Mouse (Mus musculus) embryonic facial prominence, embryonic 14.5 days (tissue): ENCODE results near the gene Gpr35. TPM values are rescaled to one million over a fixed set of nuclear protein-coding genes. Genes with fewer than 3 reads are reported as not detected.

Source experiments
- ATAC-seq: fragments of 200-750 bp; cut with Nextera tagmentation; 2 replicates; pipeline ENCODE4 v1.8.0; 2017; ENCODE audit warnings: low read depth, moderate number of reproducible peaks, moderate TSS enrichment
- DNase-seq: peaks from one replicate; pipeline ENCODE4 v3.0.0-alpha.2; 2015; ENCODE audit warnings: low spot score
- H3K27ac ChIP-seq: fragments of 300-500 bp; sonication (generic); replicated peaks from 2 replicates; pipeline ENCODE4 v1.5.1; 2014; ENCODE audit warnings: low read depth, mild to moderate bottlenecking, low read length, moderate library complexity
- H3K27me3 ChIP-seq: fragments of 300-500 bp; sonication (generic); replicated peaks from 2 replicates; pipeline ENCODE4 v1.6.1; 2014; ENCODE audit warnings: low read length; ENCODE audit not compliant: control insufficient read depth, insufficient read depth
- H3K36me3 ChIP-seq: fragments of 300-500 bp; sonication (generic); 2 replicates; pipeline ENCODE4 v1.6.1; 2014; ENCODE audit warnings: low read length, mixed read lengths; ENCODE audit not compliant: control insufficient read depth, insufficient read depth
- H3K4me1 ChIP-seq: fragments of 300-500 bp; sonication (generic); 2 replicates; pipeline ENCODE4 v1.6.1; 2014; ENCODE audit warnings: antibody characterized with exemption, low read length; ENCODE audit not compliant: control insufficient read depth, insufficient read depth
- H3K4me2 ChIP-seq: fragments of 300-500 bp; sonication (generic); 2 replicates; pipeline ENCODE4 v1.6.1; 2014; ENCODE audit warnings: low read depth, mild to moderate bottlenecking, low read length, moderate library complexity, mixed read lengths
- H3K4me3 ChIP-seq: fragments of 300-500 bp; sonication (generic); 2 replicates; pipeline ENCODE4 v1.5.1; 2014; ENCODE audit warnings: low read depth, mild to moderate bottlenecking, low read length
- H3K9ac ChIP-seq: fragments of 300-500 bp; sonication (generic); 2 replicates; pipeline ENCODE4 v1.6.1; 2014; ENCODE audit warnings: low read depth, mild to moderate bottlenecking, low read length, moderate library complexity, mixed read lengths
- H3K9me3 ChIP-seq: fragments of 300-500 bp; sonication (generic); 2 replicates; pipeline ENCODE4 v1.6.1; 2016; ENCODE audit warnings: low read length; ENCODE audit not compliant: control insufficient read depth
- WGBS: fragments of 180-500 bp; shearing (Covaris S2); extraction: QIAGEN DNeasy Blood & Tissue Kit; methylation state at CpG from one replicate; pipeline ENCODE4 v1.1.7; 2014; 5-methylcytosine and 5-hydroxymethylcytosine counted together
- polyA plus RNA-seq: library from polyadenylated mRNA; unstranded; fragments of >200 nt; fragmentation: Nextera tagmentation; extraction: Ambion mirVana; gene quantifications from 2 replicates; pipeline ENCODE4 v1.2.1, GENCODE M21; 2014

The Gpr35 gene
- polyA plus RNA-seq, 1 experiment from 2014 or later: 1.5 TPM

GRCm38 (mm10) chr1:93012103-93012585, 61.5 kb downstream of the Gpr35 start:
- Histone ChIP-seq H3K4me1 (no peaks in the 10 kb centered on the region), H3K36me3 (no peaks in the 10 kb centered on the region), H3K9ac (no peak overlapping the region), H3K9me3 (no peaks in the 10 kb centered on the region), H3K4me2 (no peak overlapping the region), H3K4me3 (no peak overlapping the region), H3K27me3 (no peaks in the 10 kb centered on the region), H3K27ac (no peak overlapping the region)
- ATAC-seq (no peak), DNase-seq (no peak)
- WGBS: 77% methylated on average over 7 of the region's 7 CpGs

- H3K27ac ChIP-seq: no peak overlapping the region
- ATAC-seq (no peak), DNase-seq (no peak)
- H3K4me3 ChIP-seq: no peak overlapping the region
- H3K9me3 ChIP-seq: no peaks in the 10 kb centered on the region
- H3K4me2 ChIP-seq: no peak overlapping the region
- no peak overlapping the region for H3K9ac ChIP-seq
- H3K36me3 ChIP-seq: no peaks in the 10 kb centered on the region
- WGBS: 79% methylated on average over 4 of the region's 4 CpGs
- H3K4me1 ChIP-seq: no peaks in the 10 kb centered on the region
- H3K27me3 ChIP-seq: no peaks in the 10 kb centered on the region
These were observed 62.7 kb downstream of the Gpr35 start for GRCm38 (mm10) chr1:93013367-93013766.

GRCm38 (mm10) chr1:93014460-93014859, 63.8 kb downstream of the Gpr35 start:
- H3K9ac ChIP-seq: no peak overlapping the region
- no peak overlapping the region for H3K27ac ChIP-seq
- no peaks in the 10 kb centered on the region for H3K4me1 ChIP-seq
- no peaks in the 10 kb centered on the region for H3K9me3 ChIP-seq
- no peaks in the 10 kb centered on the region for H3K27me3 ChIP-seq
- no peak overlapping the region for H3K4me3 ChIP-seq
- no peak overlapping the region for H3K4me2 ChIP-seq
- H3K36me3 ChIP-seq: no peaks in the 10 kb centered on the region
- ATAC-seq (peak; percentile 45), DNase-seq (peak; percentile 46)

- no peaks in the 10 kb centered on the region for H3K9me3 ChIP-seq
- H3K4me2 ChIP-seq: no peak overlapping the region
- H3K27me3 ChIP-seq: no peaks in the 10 kb centered on the region
- 53% methylated on average over 2 of the region's 2 CpGs for WGBS
- no peaks in the 10 kb centered on the region for H3K4me1 ChIP-seq
- H3K36me3 ChIP-seq: no peaks in the 10 kb centered on the region
- H3K27ac ChIP-seq: no peak overlapping the region
- ATAC-seq (no peak; the same call in 1 of the 2 replicates), DNase-seq (no peak)
- no peak overlapping the region for H3K9ac ChIP-seq
- H3K4me3 ChIP-seq: no peak overlapping the region
These were observed 64.5 kb downstream of the Gpr35 start for GRCm38 (mm10) chr1:93015136-93015535.

- H3K36me3 ChIP-seq: 0 out of 2 replicates have a peak, but pooled peaks cover 11% of the 10 kb centered on the region
- no peak overlapping the region for H3K27ac ChIP-seq
- 80% methylated on average over 10 of the region's 10 CpGs for WGBS
- no peak for DNase-seq
- no peaks in the 10 kb centered on the region for H3K9me3 ChIP-seq
- no peak overlapping the region for H3K4me3 ChIP-seq
- no peak overlapping the region for H3K4me2 ChIP-seq
- no peak overlapping the region for H3K9ac ChIP-seq
- ATAC-seq: no peak
- H3K27me3 ChIP-seq: no peaks in the 10 kb centered on the region
- no peaks in the 10 kb centered on the region for H3K4me1 ChIP-seq
These were observed 68.1 kb downstream of the Gpr35 start for GRCm38 (mm10) chr1:93018716-93019115.

GRCm38 (mm10) chr1:93020602-93021001, 69.9 kb downstream of the Gpr35 start:
- ATAC-seq (no peak), DNase-seq (no peak)
- Histone ChIP-seq H3K4me3 (no peak overlapping the region), H3K27me3 (no peaks in the 10 kb centered on the region), H3K4me2 (no peak overlapping the region), H3K9me3 (no peaks in the 10 kb centered on the region), H3K4me1 (no peaks in the 10 kb centered on the region), H3K9ac (no peak overlapping the region), H3K27ac (no peak overlapping the region), H3K36me3 (0 out of 2 replicates have a peak, but pooled peaks cover 11% of the 10 kb centered on the region)
- WGBS: 73% methylated on average over 4 of the region's 4 CpGs

GRCm38 (mm10) chr1:93026600-93026999, 75.9 kb downstream of the Gpr35 start:
- ATAC-seq (no peak), DNase-seq (no peak)
- no peaks in the 10 kb centered on the region for H3K27me3 ChIP-seq
- 0 out of 2 replicates have a peak, but pooled peaks cover 11% of the 10 kb centered on the region for H3K36me3 ChIP-seq
- H3K4me1 ChIP-seq: no peaks in the 10 kb centered on the region
- H3K4me2 ChIP-seq: no peak overlapping the region
- H3K4me3 ChIP-seq: no peak overlapping the region
- H3K9me3 ChIP-seq: no peaks in the 10 kb centered on the region
- H3K9ac ChIP-seq: no peak overlapping the region
- no peak overlapping the region for H3K27ac ChIP-seq
- 80% methylated on average over 8 of the region's 8 CpGs for WGBS

GRCm38 (mm10) chr1:93029387-93029786, 78.7 kb downstream of the Gpr35 start:
- ATAC-seq: no peak
- no peaks in the 10 kb centered on the region for H3K9me3 ChIP-seq
- no peaks in the 10 kb centered on the region for H3K36me3 ChIP-seq
- 91% methylated on average over 10 of the region's 10 CpGs for WGBS
- no peak overlapping the region for H3K27ac ChIP-seq
- H3K4me1 ChIP-seq: no peaks in the 10 kb centered on the region
- no peak overlapping the region for H3K4me3 ChIP-seq
- no peak overlapping the region for H3K4me2 ChIP-seq
- DNase-seq: no peak
- H3K9ac ChIP-seq: no peak overlapping the region
- no peaks in the 10 kb centered on the region for H3K27me3 ChIP-seq

GRCm38 (mm10) chr1:93030060-93030459, 79.4 kb downstream of the Gpr35 start:
- Histone ChIP-seq H3K4me1 (no peaks in the 10 kb centered on the region), H3K27ac (no peak overlapping the region), H3K36me3 (no peaks in the 10 kb centered on the region), H3K4me2 (no peak overlapping the region), H3K9me3 (no peaks in the 10 kb centered on the region), H3K9ac (no peak overlapping the region), H3K27me3 (no peaks in the 10 kb centered on the region), H3K4me3 (no peak overlapping the region)
- DNase-seq: no peak
- no peak for ATAC-seq
- 74% methylated on average over 2 of the region's 2 CpGs for WGBS
